Mouse (Mus musculus) lung, postnatal 0 days (tissue): ENCODE results near the gene Fosl2. TPM values are rescaled to one million over a fixed set of nuclear protein-coding genes. Genes with fewer than 3 reads are reported as not detected.

Source experiments
- ATAC-seq: fragments of 200-750 bp; cut with Nextera tagmentation; 2 replicates; pipeline ENCODE4 v1.8.0; 2017; ENCODE audit warnings: moderate library complexity
- DNase-seq: peaks from one replicate; pipeline ENCODE4 v3.0.0-alpha.2; 2016; ENCODE audit warnings: low spot score
- H3K27ac ChIP-seq: fragments of 300-500 bp; sonication (generic); 2 replicates; pipeline ENCODE4 v1.5.1; 2014; ENCODE audit warnings: antibody characterized with exemption, mild to moderate bottlenecking, low read length, mixed read lengths
- H3K27me3 ChIP-seq: fragments of 300-500 bp; sonication (generic); replicated peaks from 2 replicates; pipeline ENCODE4 v1.6.1; 2014; ENCODE audit warnings: low read length, mixed read lengths; ENCODE audit not compliant: insufficient read depth
- H3K36me3 ChIP-seq: fragments of 300-500 bp; sonication (generic); 2 replicates; pipeline ENCODE4 v1.6.1; 2014; ENCODE audit warnings: low read length, mixed read lengths; ENCODE audit not compliant: insufficient read depth
- H3K4me1 ChIP-seq: fragments of 300-500 bp; sonication (generic); 2 replicates; pipeline ENCODE4 v1.6.1; 2014; ENCODE audit warnings: antibody characterized with exemption, low read depth, low read length, mixed read lengths; ENCODE audit not compliant: insufficient read depth
- H3K4me2 ChIP-seq: fragments of 300-500 bp; sonication (generic); replicated peaks from 2 replicates; pipeline ENCODE4 v1.6.1; 2014; ENCODE audit warnings: low read depth, mild to moderate bottlenecking, low read length, moderate library complexity, mixed read lengths
- H3K4me3 ChIP-seq: fragments of 300-500 bp; sonication (generic); 2 replicates; pipeline ENCODE4 v1.5.1; 2014; ENCODE audit warnings: low read depth, low read length
- H3K9ac ChIP-seq: fragments of 300-500 bp; sonication (generic); replicated peaks from 2 replicates; pipeline ENCODE4 v1.6.1; 2014; ENCODE audit warnings: low read depth, mild to moderate bottlenecking
- H3K9me3 ChIP-seq: fragments of 300-500 bp; sonication (generic); 2 replicates; pipeline ENCODE4 v1.6.1; 2016; ENCODE audit warnings: low read length, mixed read lengths
- CTCF ChIP-seq: IDR thresholded peaks from 2 replicates; pipeline ENCODE4 v1.5.1; 2016; ENCODE audit warnings: antibody characterized with exemption, mild to moderate bottlenecking
- EP300 ChIP-seq: IDR thresholded peaks from 2 replicates; pipeline ENCODE4 v1.6.1; 2016; ENCODE audit warnings: antibody characterized with exemption, mild to moderate bottlenecking, control low read depth
- WGBS: fragments of 180-500 bp; shearing (Covaris S2); extraction: QIAGEN DNeasy Blood & Tissue Kit; methylation state at CpG from one replicate; pipeline ENCODE4 v1.1.7; 2014; 5-methylcytosine and 5-hydroxymethylcytosine counted together
- polyA plus RNA-seq: library from polyadenylated mRNA; unstranded; fragments of >200 nt; fragmentation: Nextera tagmentation; extraction: Ambion mirVana; gene quantifications from 2 replicates; pipeline ENCODE4 v1.2.1, GENCODE M21; 2015

The Fosl2 gene
- polyA plus RNA-seq, 1 experiment from 2014 or later: 7.9 TPM

- no peaks in the 10 kb centered on the region for H3K36me3 ChIP-seq
- H3K9me3 ChIP-seq: no peaks in the 10 kb centered on the region
- no peaks in the 10 kb centered on the region for H3K27me3 ChIP-seq
- H3K4me1 ChIP-seq: no peaks in the 10 kb centered on the region; the same call in 1 of the 2 replicates
- no peak overlapping the region for H3K4me2 ChIP-seq
- ATAC-seq (peak; percentile 21), DNase-seq (peak; percentile 67)
- no peak overlapping the region for H3K27ac ChIP-seq
- no peak for TF ChIP-seq CTCF
- TF ChIP-seq EP300: no peak
- 23% methylated on average over 5 of the region's 5 CpGs for WGBS
- no peak overlapping the region for H3K4me3 ChIP-seq
- H3K9ac ChIP-seq: no peak overlapping the region
Observed at GRCm38 (mm10) chr5:32102484-32102883, 33.1 kb upstream of the Fosl2 start.

GRCm38 (mm10) chr5:32102971-32103431, 32.6 kb upstream of the Fosl2 start:
- Histone ChIP-seq H3K36me3 (no peaks in the 10 kb centered on the region), H3K9ac (no peak overlapping the region), H3K4me3 (no peak overlapping the region), H3K27me3 (no peaks in the 10 kb centered on the region), H3K27ac (no peak overlapping the region), H3K4me2 (no peak overlapping the region), H3K9me3 (no peaks in the 10 kb centered on the region), H3K4me1 (no peaks in the 10 kb centered on the region; the same call in 1 of the 2 replicates)
- DNase-seq: no peak
- no peak for ATAC-seq
- WGBS: 63% methylated on average over 6 of the region's 6 CpGs
- TF ChIP-seq CTCF (no peak), EP300 (no peak)

GRCm38 (mm10) chr5:32103545-32103944, 32.1 kb upstream of the Fosl2 start:
- Histone ChIP-seq H3K9me3 (no peaks in the 10 kb centered on the region), H3K9ac (no peak overlapping the region), H3K27me3 (no peaks in the 10 kb centered on the region), H3K4me3 (no peak overlapping the region), H3K4me2 (no peak overlapping the region), H3K27ac (no peak overlapping the region), H3K4me1 (no peaks in the 10 kb centered on the region; the same call in 1 of the 2 replicates), H3K36me3 (no peaks in the 10 kb centered on the region)
- TF ChIP-seq CTCF (no peak), EP300 (no peak)
- WGBS: 90% methylated on average over 1 of the region's 1 CpGs
- ATAC-seq (no peak), DNase-seq (no peak)

GRCm38 (mm10) chr5:32104119-32104990, 31.2 kb upstream of the Fosl2 start:
- Histone ChIP-seq H3K4me3 (no peak overlapping the region), H3K4me2 (no peak overlapping the region), H3K9ac (no peak overlapping the region), H3K4me1 (no peaks in the 10 kb centered on the region; the same call in 1 of the 2 replicates), H3K9me3 (no peaks in the 10 kb centered on the region), H3K36me3 (no peaks in the 10 kb centered on the region), H3K27ac (no peak overlapping the region), H3K27me3 (no peaks in the 10 kb centered on the region)
- TF ChIP-seq EP300 (no peak), CTCF (no peak)
- DNase-seq: no peak
- 0 out of 2 replicates have a peak, but pooled peaks have one; percentile 4 for ATAC-seq
- WGBS: 77% methylated on average over 12 of the region's 12 CpGs

GRCm38 (mm10) chr5:32106473-32107140, 29.0 kb upstream of the Fosl2 start:
- WGBS: 81% methylated on average over 5 of the region's 5 CpGs
- DNase-seq (no peak), ATAC-seq (no peak)
- Histone ChIP-seq H3K4me3 (no peak overlapping the region), H3K9ac (no peak overlapping the region), H3K27me3 (no peaks in the 10 kb centered on the region), H3K9me3 (no peaks in the 10 kb centered on the region), H3K27ac (no peak overlapping the region), H3K36me3 (no peaks in the 10 kb centered on the region), H3K4me1 (no peaks in the 10 kb centered on the region; the same call in 1 of the 2 replicates), H3K4me2 (no peak overlapping the region)
- TF ChIP-seq EP300: no peak
- no peak for TF ChIP-seq CTCF

GRCm38 (mm10) chr5:32110651-32111050, 24.9 kb upstream of the Fosl2 start:
- TF ChIP-seq CTCF (no peak), EP300 (no peak)
- ATAC-seq: peak; percentile 48
- Histone ChIP-seq H3K9ac (no peak overlapping the region), H3K36me3 (no peaks in the 10 kb centered on the region), H3K27me3 (no peaks in the 10 kb centered on the region), H3K4me1 (no peaks in the 10 kb centered on the region), H3K4me2 (no peak overlapping the region), H3K9me3 (no peaks in the 10 kb centered on the region), H3K4me3 (no peak overlapping the region), H3K27ac (no peak overlapping the region)
- 43% methylated on average over 4 of the region's 4 CpGs for WGBS
- DNase-seq: no peak
